Mouse (Mus musculus) neural tube, embryonic 15.5 days (tissue): Measurements from ENCODE around the gene Armc2. TPM values are rescaled to one million over a fixed set of nuclear protein-coding genes. Genes with fewer than 3 reads are reported as not detected.
A peak's percentile ranks its signal among the peaks of the same experiment; 100 is the strongest.
"Not testable (repeated sequence)": the region's sequence is repeated elsewhere in the genome, so short reads cannot be mapped to it uniquely, and the experiment has no call there.

ENCODE experiments used
- ATAC-seq: fragments of 200-750 bp; cut with Nextera tagmentation; 2 replicates; pipeline ENCODE4 v1.8.0; 2017; ENCODE audit warnings: mild to moderate bottlenecking, moderate TSS enrichment, moderate library complexity; ENCODE audit not compliant: low FRiP score
- H3K27ac ChIP-seq: fragments of 300-500 bp; sonication (generic); replicated peaks from 2 replicates; pipeline ENCODE4 v1.5.1; 2015; ENCODE audit warnings: mild to moderate bottlenecking, inconsistent platforms
- H3K27me3 ChIP-seq: fragments of 300-500 bp; sonication (generic); replicated peaks from 2 replicates; pipeline ENCODE4 v1.6.1; 2015; ENCODE audit warnings: inconsistent platforms
- H3K36me3 ChIP-seq: fragments of 300-500 bp; sonication (generic); 2 replicates; pipeline ENCODE4 v1.6.1; 2015; ENCODE audit warnings: inconsistent platforms
- H3K4me1 ChIP-seq: fragments of 300-500 bp; sonication (generic); 2 replicates; pipeline ENCODE4 v1.6.1; 2015; ENCODE audit warnings: inconsistent platforms
- H3K4me2 ChIP-seq: fragments of 300-500 bp; sonication (generic); 2 replicates; pipeline ENCODE4 v1.6.1; 2015; ENCODE audit warnings: inconsistent platforms, mild to moderate bottlenecking, moderate library complexity
- H3K4me3 ChIP-seq: fragments of 300-500 bp; sonication (generic); replicated peaks from 2 replicates; pipeline ENCODE4 v1.5.1; 2015; ENCODE audit warnings: mild to moderate bottlenecking, inconsistent platforms
- H3K9ac ChIP-seq: fragments of 300-500 bp; sonication (generic); replicated peaks from 2 replicates; pipeline ENCODE4 v1.6.1; 2015; ENCODE audit warnings: mild to moderate bottlenecking, inconsistent platforms
- H3K9me3 ChIP-seq: fragments of 300-500 bp; sonication (generic); replicated peaks from 2 replicates; pipeline ENCODE4 v1.6.1; 2016; ENCODE audit warnings: inconsistent platforms
- WGBS: fragments of 180-500 bp; shearing (Covaris S2); methylation state at CpG from one replicate; pipeline ENCODE4 v1.1.7; 2015; ENCODE audit warnings: mixed read lengths; 5-methylcytosine and 5-hydroxymethylcytosine counted together
- polyA plus RNA-seq: library from polyadenylated mRNA; unstranded; fragments of >200 nt; fragmentation: Nextera tagmentation; extraction: Ambion mirVana; gene quantifications from 2 replicates; pipeline ENCODE4 v1.2.1, GENCODE M21; 2015

Gene Armc2
- polyA plus RNA-seq, 1 experiment from 2014 or later, result 10.2 TPM

GRCm38 (mm10) chr10:41959808-41960207 lies 58.4 kb downstream of the Armc2 start:
- Histone ChIP-seq H3K36me3 (no peaks in the 10 kb centered on the region), H3K27ac (no peak overlapping the region), H3K4me3 (no peak overlapping the region), H3K4me2 (no peak overlapping the region), H3K9ac (no peak overlapping the region), H3K27me3 (no peaks in the 10 kb centered on the region), H3K9me3 (no peaks in the 10 kb centered on the region), H3K4me1 (no peaks in the 10 kb centered on the region)
- ATAC-seq, result no peak
- 83% methylated on average over 2 of the region's 2 CpGs for WGBS

- no peaks in the 10 kb centered on the region for H3K36me3 ChIP-seq
- H3K27me3 ChIP-seq, result no peaks in the 10 kb centered on the region
- ATAC-seq, result no peak
- H3K4me3 ChIP-seq, result no peak overlapping the region
- no peaks in the 10 kb centered on the region for H3K4me1 ChIP-seq
- no peak overlapping the region for H3K4me2 ChIP-seq
- H3K27ac ChIP-seq, result no peak overlapping the region
- H3K9me3 ChIP-seq, result no peaks in the 10 kb centered on the region
- no peak overlapping the region for H3K9ac ChIP-seq
- WGBS, result 91% methylated on average over 19 of the region's 19 CpGs
Observed at GRCm38 (mm10) chr10:41958677-41959274, 59.5 kb downstream of the Armc2 start.

GRCm38 (mm10) chr10:41957421-41958225 lies 60.6 kb downstream of the Armc2 start:
- H3K27me3 ChIP-seq, result no peaks in the 10 kb centered on the region
- H3K4me3 ChIP-seq, result no peak overlapping the region
- no peaks in the 10 kb centered on the region for H3K9me3 ChIP-seq
- no peak for ATAC-seq
- WGBS, result 89% methylated on average over 18 of the region's 18 CpGs
- H3K27ac ChIP-seq, result no peak overlapping the region
- no peak overlapping the region for H3K4me2 ChIP-seq
- no peak overlapping the region for H3K9ac ChIP-seq
- H3K4me1 ChIP-seq, result no peaks in the 10 kb centered on the region
- no peaks in the 10 kb centered on the region for H3K36me3 ChIP-seq

GRCm38 (mm10) chr10:41953528-41953864 lies 64.7 kb downstream of the Armc2 start:
- no peak for ATAC-seq
- Histone ChIP-seq H3K36me3 (no peaks in the 10 kb centered on the region), H3K4me2 (no peak overlapping the region), H3K4me1 (no peaks in the 10 kb centered on the region), H3K27ac (no peak overlapping the region), H3K27me3 (no peaks in the 10 kb centered on the region), H3K9me3 (0 out of 2 replicates have a peak, but pooled peaks cover 3% of the 10 kb centered on the region), H3K4me3 (no peak overlapping the region), H3K9ac (no peak overlapping the region)
- WGBS, result 96% methylated on average over 5 of the region's 5 CpGs

- Histone ChIP-seq H3K4me1 (no peaks in the 10 kb centered on the region), H3K9ac (no peak overlapping the region), H3K4me3 (no peak overlapping the region), H3K4me2 (no peak overlapping the region), H3K9me3 (0 out of 2 replicates have a peak, but pooled peaks cover 3% of the 10 kb centered on the region), H3K36me3 (no peaks in the 10 kb centered on the region), H3K27ac (no peak overlapping the region), H3K27me3 (no peaks in the 10 kb centered on the region)
- WGBS, result 93% methylated on average over 14 of the region's 14 CpGs
- no peak for ATAC-seq
Observed at GRCm38 (mm10) chr10:41952850-41953527, 65.3 kb downstream of the Armc2 start.

GRCm38 (mm10) chr10:41952354-41952753 lies 65.9 kb downstream of the Armc2 start:
- not testable (repeated sequence) for H3K27me3 ChIP-seq, H3K4me1 ChIP-seq, H3K9me3 ChIP-seq, H3K27ac ChIP-seq, H3K36me3 ChIP-seq, H3K4me2 ChIP-seq, H3K4me3 ChIP-seq, ATAC-seq, H3K9ac ChIP-seq
- WGBS, result 96% methylated on average over 8 of the region's 10 CpGs

- Histone ChIP-seq H3K4me2 (no peak overlapping the region), H3K4me3 (no peak overlapping the region), H3K9ac (no peak overlapping the region), H3K27me3 (no peaks in the 10 kb centered on the region), H3K27ac (no peak overlapping the region), H3K36me3 (no peaks in the 10 kb centered on the region), H3K9me3 (no peaks in the 10 kb centered on the region), H3K4me1 (peaks cover 30% of the 10 kb centered on the region)
- WGBS, result 81% methylated on average over 4 of the region's 4 CpGs
- ATAC-seq, result no peak
Observed at GRCm38 (mm10) chr10:41939090-41939489, 79.2 kb downstream of the Armc2 start.

GRCm38 (mm10) chr10:41937176-41937575 lies 81.1 kb downstream of the Armc2 start:
- no peak for ATAC-seq
- H3K9me3 ChIP-seq, result no peaks in the 10 kb centered on the region
- H3K4me1 ChIP-seq, result peaks cover 39% of the 10 kb centered on the region
- H3K36me3 ChIP-seq, result no peaks in the 10 kb centered on the region
- 0 out of 2 replicates have a peak overlapping the region, but pooled peaks have one; percentile 5 for H3K27ac ChIP-seq
- no peak overlapping the region for H3K9ac ChIP-seq
- H3K27me3 ChIP-seq, result no peaks in the 10 kb centered on the region
- no peak overlapping the region for H3K4me2 ChIP-seq
- 47% methylated on average over 4 of the region's 4 CpGs for WGBS
- H3K4me3 ChIP-seq, result no peak overlapping the region

- ATAC-seq, result no peak
- H3K4me1 ChIP-seq, result peaks cover 49% of the 10 kb centered on the region
- H3K9me3 ChIP-seq, result no peaks in the 10 kb centered on the region
- no peaks in the 10 kb centered on the region for H3K27me3 ChIP-seq
- no peak overlapping the region for H3K4me3 ChIP-seq
- peak overlapping the region; percentile 84; the same call in 1 of the 2 replicates for H3K27ac ChIP-seq
- H3K9ac ChIP-seq, result no peak overlapping the region
- H3K4me2 ChIP-seq, result no peak overlapping the region
- no peaks in the 10 kb centered on the region for H3K36me3 ChIP-seq
- WGBS, result 35% methylated on average over 4 of the region's 4 CpGs
Observed at GRCm38 (mm10) chr10:41936100-41936499, 82.1 kb downstream of the Armc2 start.

GRCm38 (mm10) chr10:41935476-41935829 lies 82.8 kb downstream of the Armc2 start:
- Histone ChIP-seq H3K4me2 (peak overlapping the region; percentile 51; the same call in 1 of the 2 replicates), H3K27ac (peak overlapping the region; percentile 84), H3K9me3 (no peaks in the 10 kb centered on the region), H3K4me1 (peaks cover 50% of the 10 kb centered on the region), H3K36me3 (no peaks in the 10 kb centered on the region), H3K27me3 (no peaks in the 10 kb centered on the region), H3K4me3 (no peak overlapping the region), H3K9ac (no peak overlapping the region)
- ATAC-seq, result no peak

- peaks cover 50% of the 10 kb centered on the region for H3K4me1 ChIP-seq
- H3K4me3 ChIP-seq, result 0 out of 2 replicates have a peak overlapping the region, but pooled peaks have one; percentile 6
Observed at GRCm38 (mm10) chr10:41934633-41935475, 83.4 kb downstream of the Armc2 start.

More at GRCm38 (mm10) chr10:41934633-41935475, 83.4 kb downstream of the Armc2 start:
- H3K4me2 ChIP-seq, result peak overlapping the region; percentile 51
- H3K36me3 ChIP-seq, result no peaks in the 10 kb centered on the region
- no peaks in the 10 kb centered on the region for H3K27me3 ChIP-seq
- H3K27ac ChIP-seq, result peak overlapping the region; percentile 84
- peak; percentile 86 for ATAC-seq
- no peak overlapping the region; the same call in 1 of the 2 replicates for H3K9ac ChIP-seq
- 17% methylated on average over 21 of the region's 21 CpGs for WGBS
- H3K9me3 ChIP-seq, result no peaks in the 10 kb centered on the region
